Mouse (Mus musculus): ENCODE measurements around the gene Ugp2. TPM values are rescaled to one million over a fixed set of nuclear protein-coding genes. Genes with fewer than 3 reads are reported as not detected.
A peak's percentile ranks its signal among the peaks of the same experiment; 100 is the strongest.

Ugp2 gene
- total and polyA plus RNA-seq, 3 experiments: 17.7 to 44.1 (median 24.1) TPM

DNA sequence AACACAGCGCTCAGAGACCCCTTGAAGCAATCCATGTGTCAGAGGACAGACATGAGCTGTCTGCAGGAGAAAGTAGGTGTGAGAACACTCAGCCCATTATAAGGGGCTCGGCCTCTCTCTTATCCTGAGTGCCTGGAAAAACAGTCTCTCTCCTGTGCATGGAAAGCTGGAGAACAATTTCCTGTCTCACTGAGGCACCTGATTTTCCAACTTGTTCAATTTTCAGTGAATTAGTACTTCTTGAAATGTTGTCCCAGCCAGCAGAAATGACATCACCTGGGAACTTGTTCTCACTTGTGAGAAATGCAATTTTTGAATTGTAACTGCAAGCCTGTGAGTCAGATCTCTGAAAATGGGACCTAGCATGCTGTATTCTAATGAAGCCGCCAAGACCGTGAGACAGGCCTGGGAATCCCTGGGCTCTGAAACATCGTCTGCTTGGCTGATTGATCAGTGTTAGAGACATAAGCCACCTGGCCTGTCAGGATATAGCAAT is 28.2 kb upstream of the Ugp2 start:
- DNase-seq (ENCODE audit: extremely low read depth): peak; percentile 24
- no peak overlapping the region for H3K27ac ChIP-seq (ENCODE audit: insufficient read depth, low read depth)
- H3K79me2 ChIP-seq (replicated peaks; ENCODE audit: control insufficient read depth, extremely low read depth, insufficient read depth, poor library complexity, severe bottlenecking): no peaks in the 10 kb centered on the region
- peak; percentile 33; the same call in 1 of the 2 replicates for TF ChIP-seq ETS1 (conservative IDR thresholded peaks at IDR 0.05; ENCODE audit: low read depth, low read length)
- no peak for TF ChIP-seq ZC3H11A (IDR thresholded peaks at IDR 0.05; ENCODE audit: low read depth, low read length)
- TF ChIP-seq HCFC1 (IDR thresholded peaks at IDR 0.05; ENCODE audit: low read depth, low read length): no peak
- TF ChIP-seq GABPA (IDR thresholded peaks at IDR 0.05; ENCODE audit: insufficient replicate concordance, low read depth, low read length): no peak
- TF ChIP-seq JUN (IDR thresholded peaks at IDR 0.05; ENCODE audit: insufficient read depth, low read depth, low read length): no peak
- TF ChIP-seq MEF2A (IDR thresholded peaks at IDR 0.05; ENCODE audit: borderline replicate concordance, low read depth, low read length): 0 out of 2 replicates have a peak, but pooled peaks have one; percentile 25
- no peak for TF ChIP-seq MYC (IDR thresholded peaks at IDR 0.05; ENCODE audit: low read depth, low read length)
- no peak for TF ChIP-seq BHLHE40 (IDR thresholded peaks at IDR 0.05; ENCODE audit: low read depth, low read length)
- TF ChIP-seq USF2 (conservative IDR thresholded peaks at IDR 0.05; ENCODE audit: low read depth, low read length): no peak
- TF ChIP-seq IRF4 (IDR thresholded peaks at IDR 0.05; ENCODE audit: low read depth, low read length): no peak
- no peak for TF ChIP-seq UBTF (IDR thresholded peaks at IDR 0.05; ENCODE audit: low read depth, low read length)
- dilution Hi-C loops (cut with MboI; ENCODE audit: extremely low pct_ligation_motif_present, extremely low pct_unique_long_range_greater_than_20kb, low sequenced_read_pairs): no loop called here
- peaks cover 3 to 7% of the 10 kb centered on the region in 2 experiments for H3K4me1 ChIP-seq (ENCODE audit: control insufficient read depth in 1 of 2, insufficient read depth in 2 of 2)
- H3K36me3 ChIP-seq (replicated peaks in 1 of 2; ENCODE audit: control insufficient read depth in 1 of 2, insufficient read depth in 1 of 2, low read length in 1 of 2): no peaks in the 10 kb centered on the region
- H3K9ac ChIP-seq (ENCODE audit: insufficient read depth, low read depth): no peak overlapping the region
- in situ Hi-C loops (cut with MboI; ENCODE audit: low pct_ligation_motif_present, low pct_unique_long_range_greater_than_20kb, low sequenced_read_pairs): no loop called here
- peaks cover 3% of the 10 kb centered on the region for H3K9me3 ChIP-seq (replicated peaks; ENCODE audit: low read length)
- no peak overlapping the region for H3K4me3 ChIP-seq (replicated peaks in 1 of 3; ENCODE audit: low read depth in 2 of 3, low read length in 2 of 3, poor library complexity in 1 of 3)
- no peaks in the 10 kb centered on the region for H3K27me3 ChIP-seq (replicated peaks)
- no peak overlapping the region for H3K4me2 ChIP-seq (ENCODE audit: insufficient read depth, low read depth, poor library complexity, severe bottlenecking)

DNA sequence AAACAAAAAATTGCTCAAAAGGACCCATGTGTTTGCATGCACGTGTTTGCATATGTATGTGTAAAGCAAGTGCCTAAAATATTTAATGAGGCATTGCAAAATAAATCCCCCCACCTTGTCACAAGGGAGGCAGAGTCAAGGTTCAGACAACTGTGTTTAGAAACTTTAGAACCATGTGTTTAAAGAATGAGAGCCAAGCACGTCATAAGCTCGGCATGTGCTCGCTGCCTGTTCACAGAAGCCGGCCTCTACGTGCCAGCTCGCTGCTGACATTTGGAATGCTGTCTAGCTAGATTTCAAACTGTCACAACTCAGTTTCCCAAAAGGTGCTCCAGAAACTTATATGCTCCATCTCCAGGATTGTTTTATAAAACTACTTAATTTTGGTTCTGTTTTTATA is 27.5 kb upstream of the Ugp2 start:
- Histone ChIP-seq H3K27me3 (replicated peaks) (no peaks in the 10 kb centered on the region), H3K9ac (ENCODE audit: insufficient read depth, low read depth) (no peak overlapping the region), H3K4me3 (replicated peaks in 1 of 3; ENCODE audit: low read depth in 2 of 3, low read length in 2 of 3, poor library complexity in 1 of 3) (no peak overlapping the region), H3K79me2 (replicated peaks; ENCODE audit: control insufficient read depth, extremely low read depth, insufficient read depth, poor library complexity, severe bottlenecking) (no peaks in the 10 kb centered on the region), H3K9me3 (replicated peaks; ENCODE audit: low read length) (peaks cover 5% of the 10 kb centered on the region), H3K4me2 (ENCODE audit: insufficient read depth, low read depth, poor library complexity, severe bottlenecking) (no peak overlapping the region), H3K36me3 (replicated peaks in 1 of 2; ENCODE audit: control insufficient read depth in 1 of 2, insufficient read depth in 1 of 2, low read length in 1 of 2) (no peaks in the 10 kb centered on the region), H3K4me1 (ENCODE audit: control insufficient read depth in 1 of 2, insufficient read depth in 2 of 2) (peaks cover 2 to 7% of the 10 kb centered on the region in 2 experiments), H3K27ac (ENCODE audit: insufficient read depth, low read depth) (no peak overlapping the region)
- dilution Hi-C loops (cut with MboI; ENCODE audit: extremely low pct_ligation_motif_present, extremely low pct_unique_long_range_greater_than_20kb, low sequenced_read_pairs) (no loop called here), in situ Hi-C loops (cut with MboI; ENCODE audit: low pct_ligation_motif_present, low pct_unique_long_range_greater_than_20kb, low sequenced_read_pairs) (no loop called here)
- TF ChIP-seq ELF1 (IDR thresholded peaks at IDR 0.05; ENCODE audit: low read depth, low read length) (no peak), RCOR1 (conservative IDR thresholded peaks at IDR 0.05; ENCODE audit: low read depth, low read length) (no peak), MEF2A (IDR thresholded peaks at IDR 0.05; ENCODE audit: borderline replicate concordance, low read depth, low read length) (no peak), E2F4 (IDR thresholded peaks at IDR 0.05; ENCODE audit: insufficient replicate concordance, low read depth, low read length) (no peak), ZNF384 (IDR thresholded peaks at IDR 0.05; ENCODE audit: low read depth, low read length) (no peak), MAZ (IDR thresholded peaks at IDR 0.05; ENCODE audit: low read depth, low read length) (no peak), ZC3H11A (IDR thresholded peaks at IDR 0.05; ENCODE audit: low read depth, low read length) (no peak)
- no peak for DNase-seq (ENCODE audit: extremely low read depth)

All from CH12.LX (cell line).